Mouse (Mus musculus): ENCODE data around the gene Gm13276. TPM values are rescaled to one million over a fixed set of nuclear protein-coding genes. Genes with fewer than 3 reads are reported as not detected.
"Not testable (repeated sequence)": the region's sequence is repeated elsewhere in the genome, so short reads cannot be mapped to it uniquely, and the experiment has no call there.

The Gm13276 gene
- total and polyA plus RNA-seq, 3 experiments: not detected

DNA sequence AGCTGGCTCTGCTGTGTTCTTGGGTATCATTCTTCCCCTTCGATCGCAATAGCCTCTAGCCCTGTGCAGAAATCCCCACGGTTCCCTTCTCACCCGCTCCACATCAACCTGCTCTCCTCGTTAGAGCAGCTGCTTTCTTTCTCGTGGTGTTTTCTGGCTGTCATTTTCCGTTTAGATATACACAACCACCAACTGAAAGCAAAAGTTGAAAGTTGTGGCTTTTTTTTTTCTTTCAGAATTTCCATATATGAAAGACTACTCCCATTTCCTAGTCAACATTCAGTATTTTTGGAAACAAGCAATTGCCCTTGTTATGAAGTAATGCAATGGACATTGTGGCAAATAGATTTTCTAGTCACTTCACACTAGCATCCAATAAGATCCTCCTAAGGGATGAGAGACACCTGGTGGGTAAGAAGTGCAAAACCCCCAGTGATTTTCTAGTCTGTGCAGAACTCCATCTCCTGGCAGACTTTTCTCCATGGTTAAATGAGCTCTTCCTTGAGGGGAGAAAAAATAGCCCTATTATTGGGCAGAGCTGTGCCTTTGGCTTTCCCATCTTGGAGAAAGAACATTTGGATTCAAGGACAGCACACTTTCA is 42.6 kb upstream of the Gm13276 start:
- Histone ChIP-seq H3K9ac (ENCODE audit: control insufficient read depth, low read depth, low read length, poor library complexity, severe bottlenecking) (no peak overlapping the region), H3K4me3 (ENCODE audit: control insufficient read depth in 1 of 2, insufficient read depth in 1 of 2, low read depth in 2 of 2, low read length in 2 of 2) (no peak overlapping the region), H3K4me1 (ENCODE audit: control insufficient read depth in 1 of 2, insufficient read depth in 2 of 2, low read length in 2 of 2) (no peaks in the 10 kb centered on the region), H3K9me3 (replicated peaks; ENCODE audit: insufficient read depth, low read length) (no peaks in the 10 kb centered on the region), H3K27ac (ENCODE audit: control insufficient read depth, low read depth, low read length) (no peak overlapping the region), H3K36me3 (ENCODE audit: control insufficient read depth in 1 of 2, insufficient read depth in 2 of 2, low read length in 2 of 2) (no peaks in the 10 kb centered on the region), H3K27me3 (ENCODE audit: control insufficient read depth in 1 of 2, insufficient read depth in 2 of 2, low read length in 2 of 2) (peaks cover 3 to 5% of the 10 kb centered on the region in 2 experiments; a peak in 3 of 4 replicates), H3K79me2 (ENCODE audit: control insufficient read depth, insufficient read depth, low read length, poor library complexity) (no peaks in the 10 kb centered on the region)
- no peak for TF ChIP-seq ZC3H11A (IDR thresholded peaks at IDR 0.05; ENCODE audit: low read depth, low read length)
- TF ChIP-seq SIN3A (IDR thresholded peaks at IDR 0.05; ENCODE audit: low read length): no peak
- peak in 1 of 3 experiments; percentile 39; a peak in 2 of 6 replicates for TF ChIP-seq CTCF (IDR thresholded peaks at IDR 0.05 in 2 of 3, conservative IDR thresholded peaks at IDR 0.05 in 1 of 3; ENCODE audit: control insufficient read depth in 1 of 3, insufficient read depth in 1 of 3, low read depth in 2 of 3, low read length in 3 of 3, poor library complexity in 1 of 3, severe bottlenecking in 1 of 3)
- TF ChIP-seq SMC3 (IDR thresholded peaks at IDR 0.05; ENCODE audit: low read depth, low read length): peak; percentile 33; the same call in 1 of the 2 replicates
- TF ChIP-seq NRF1 (IDR thresholded peaks at IDR 0.05; ENCODE audit: insufficient read depth, low read depth, low read length, poor library complexity, severe bottlenecking): no peak
- TF ChIP-seq CHD2 (IDR thresholded peaks at IDR 0.05; ENCODE audit: low read length): no peak
- TF ChIP-seq RAD21 (IDR thresholded peaks at IDR 0.05; ENCODE audit: low read depth, low read length): 0 out of 2 replicates have a peak, but pooled peaks have one; percentile 1
- TF ChIP-seq JUND (IDR thresholded peaks at IDR 0.05; ENCODE audit: low read depth, low read length): no peak
- DNase-seq (ENCODE audit: low read depth, low spot score): no peak

DNA sequence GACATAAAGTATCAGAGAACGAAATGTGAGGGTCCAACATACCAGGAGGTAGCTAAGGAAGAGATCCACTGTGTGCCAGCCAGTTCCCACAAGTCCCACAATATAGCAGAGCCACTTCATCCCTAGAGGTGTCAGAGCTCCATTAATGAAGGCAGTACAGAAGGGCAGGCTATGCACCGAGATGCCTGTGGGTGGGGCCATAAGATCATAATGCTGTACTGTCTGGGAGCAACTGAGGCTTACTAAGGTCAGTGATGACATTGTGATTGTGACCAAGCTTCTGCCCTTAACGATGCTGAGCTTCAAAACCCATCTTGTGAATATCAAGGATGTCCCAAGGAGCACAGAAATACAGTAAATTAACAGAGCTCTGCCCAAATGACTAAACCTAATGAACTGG is 41.3 kb upstream of the Gm13276 start:
- H3K36me3 ChIP-seq (ENCODE audit: control insufficient read depth in 1 of 2, insufficient read depth in 2 of 2, low read length in 2 of 2): no peaks in the 10 kb centered on the region
- DNase-seq (ENCODE audit: low read depth, low spot score): no peak
- no peaks in the 10 kb centered on the region for H3K79me2 ChIP-seq (ENCODE audit: control insufficient read depth, insufficient read depth, low read length, poor library complexity)
- H3K4me3 ChIP-seq (ENCODE audit: control insufficient read depth in 1 of 2, insufficient read depth in 1 of 2, low read depth in 2 of 2, low read length in 2 of 2): no peak overlapping the region
- TF ChIP-seq RAD21 (IDR thresholded peaks at IDR 0.05; ENCODE audit: low read depth, low read length) (peak; percentile 21), CTCF (IDR thresholded peaks at IDR 0.05 in 2 of 3, conservative IDR thresholded peaks at IDR 0.05 in 1 of 3; ENCODE audit: control insufficient read depth in 1 of 3, insufficient read depth in 1 of 3, low read depth in 2 of 3, low read length in 3 of 3, poor library complexity in 1 of 3, severe bottlenecking in 1 of 3) (peak in 1 of 3 experiments; percentile 36; a peak in 3 of 6 replicates), TBP (IDR thresholded peaks at IDR 0.05; ENCODE audit: low read depth, low read length) (no peak)
- no peaks in the 10 kb centered on the region for H3K4me1 ChIP-seq (ENCODE audit: control insufficient read depth in 1 of 2, insufficient read depth in 2 of 2, low read length in 2 of 2)
- H3K9me3 ChIP-seq (replicated peaks; ENCODE audit: insufficient read depth, low read length): no peaks in the 10 kb centered on the region
- H3K9ac ChIP-seq (ENCODE audit: control insufficient read depth, low read depth, low read length, poor library complexity, severe bottlenecking): no peak overlapping the region
- H3K27me3 ChIP-seq (ENCODE audit: control insufficient read depth in 1 of 2, insufficient read depth in 2 of 2, low read length in 2 of 2): peaks cover 3 to 5% of the 10 kb centered on the region in 2 experiments; a peak in 3 of 4 replicates
- H3K27ac ChIP-seq (ENCODE audit: control insufficient read depth, low read depth, low read length): no peak overlapping the region

DNA sequence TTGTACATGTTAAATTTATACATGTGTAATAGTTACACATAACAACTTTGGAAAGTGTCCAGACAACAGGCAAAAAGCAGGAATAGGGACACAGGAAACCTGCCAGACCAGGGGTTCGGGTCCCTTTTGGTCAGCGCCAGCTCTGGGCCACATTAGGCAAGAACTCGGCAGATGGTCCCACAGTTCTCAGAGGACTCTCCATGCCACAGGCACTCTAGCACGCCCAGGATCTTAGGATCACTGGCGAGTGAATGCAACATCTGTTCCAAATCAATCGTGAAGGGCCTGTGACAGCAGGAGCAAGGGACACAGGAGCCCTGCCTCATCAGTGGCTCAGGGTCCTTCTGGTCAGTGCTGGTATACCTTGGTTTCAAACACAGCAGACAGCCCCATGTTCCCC is 35.6 kb upstream of the Gm13276 start:
- DNase-seq (ENCODE audit: low read depth, low spot score): no peak
- Histone ChIP-seq H3K4me3 (ENCODE audit: control insufficient read depth in 1 of 2, insufficient read depth in 1 of 2, low read depth in 2 of 2, low read length in 2 of 2) (no peak overlapping the region), H3K27ac (ENCODE audit: control insufficient read depth, low read depth, low read length) (no peak overlapping the region), H3K9me3 (replicated peaks; ENCODE audit: insufficient read depth, low read length) (no peaks in the 10 kb centered on the region), H3K9ac (ENCODE audit: control insufficient read depth, low read depth, low read length, poor library complexity, severe bottlenecking) (no peak overlapping the region), H3K27me3 (ENCODE audit: control insufficient read depth in 1 of 2, insufficient read depth in 2 of 2, low read length in 2 of 2) (no peaks in the 10 kb centered on the region; a peak in 2 of 4 replicates), H3K4me1 (ENCODE audit: control insufficient read depth in 1 of 2, insufficient read depth in 2 of 2, low read length in 2 of 2) (no peaks in the 10 kb centered on the region), H3K79me2 (ENCODE audit: control insufficient read depth, insufficient read depth, low read length, poor library complexity) (no peaks in the 10 kb centered on the region), H3K36me3 (ENCODE audit: control insufficient read depth in 1 of 2, insufficient read depth in 2 of 2, low read length in 2 of 2) (no peaks in the 10 kb centered on the region)
- TF ChIP-seq TCF12 (IDR thresholded peaks at IDR 0.05; ENCODE audit: low read depth, low read length) (no peak), SIN3A (IDR thresholded peaks at IDR 0.05; ENCODE audit: low read length) (no peak), RAD21 (IDR thresholded peaks at IDR 0.05; ENCODE audit: low read depth, low read length) (no peak), MAX (IDR thresholded peaks at IDR 0.05; ENCODE audit: low read length) (no peak), EP300 (IDR thresholded peaks at IDR 0.05; ENCODE audit: low read depth in 1 of 2, low read length in 2 of 2) (no peak), POLR2AphosphoS2 (IDR thresholded peaks at IDR 0.05; ENCODE audit: low read length) (no peak), ZMIZ1 (IDR thresholded peaks at IDR 0.05; ENCODE audit: low read depth, low read length) (no peak)

DNA sequence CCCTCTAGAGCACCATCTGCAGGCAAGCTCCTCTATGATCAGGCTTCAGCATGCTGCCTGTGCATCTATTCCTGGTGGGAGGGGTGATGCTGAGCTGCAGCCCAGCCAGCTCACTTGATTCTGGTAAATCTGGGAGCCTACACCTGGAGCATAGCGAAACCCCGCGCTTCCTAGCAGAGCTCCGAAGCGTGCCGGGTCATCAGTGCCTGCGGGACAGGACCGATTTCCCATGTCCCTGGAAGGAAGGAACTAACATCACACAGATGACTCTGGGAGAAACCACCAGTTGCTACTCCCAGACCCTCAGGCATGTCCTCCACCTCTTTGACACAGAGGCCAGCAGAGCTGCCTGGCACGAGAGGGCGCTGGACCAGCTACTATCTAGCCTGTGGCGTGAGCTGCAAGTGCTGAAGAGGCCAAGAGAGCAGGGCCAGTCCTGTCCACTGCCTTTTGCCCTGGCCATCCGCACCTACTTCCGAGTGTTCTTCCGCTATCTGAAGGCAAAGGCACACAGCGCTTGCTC is 30.6 kb upstream of the Gm13276 start, which contains the start of gene Gm13271:
TSS of gene Gm13271 (plus strand) at position 51 of the 523 bp plus-strand sequence.
- not testable (repeated sequence) for H3K4me1 ChIP-seq (ENCODE audit: control insufficient read depth in 1 of 2, insufficient read depth in 2 of 2, low read length in 2 of 2)

More for the DNA sequence above, 30.6 kb upstream of the Gm13276 start, which contains the start of gene Gm13271:
- not testable (repeated sequence) for H3K27ac ChIP-seq (ENCODE audit: control insufficient read depth, low read depth, low read length); H3K9ac ChIP-seq (ENCODE audit: control insufficient read depth, low read depth, low read length, poor library complexity, severe bottlenecking); DNase-seq (ENCODE audit: low read depth, low spot score); H3K79me2 ChIP-seq (ENCODE audit: control insufficient read depth, insufficient read depth, low read length, poor library complexity); H3K36me3 ChIP-seq (ENCODE audit: control insufficient read depth in 1 of 2, insufficient read depth in 2 of 2, low read length in 2 of 2); H3K27me3 ChIP-seq (ENCODE audit: control insufficient read depth in 1 of 2, insufficient read depth in 2 of 2, low read length in 2 of 2); H3K9me3 ChIP-seq (replicated peaks; ENCODE audit: insufficient read depth, low read length); H3K4me3 ChIP-seq (ENCODE audit: control insufficient read depth in 1 of 2, insufficient read depth in 1 of 2, low read depth in 2 of 2, low read length in 2 of 2)
